Mouse (Mus musculus) spleen, adult 10 weeks (tissue): ENCODE measurements around the gene Gm15127. TPM values are rescaled to one million over a fixed set of nuclear protein-coding genes. Genes with fewer than 3 reads are reported as not detected.

ENCODE experiments used
- polyA plus RNA-seq: library from polyadenylated mRNA; stranded (reverse); fragments of 350-450 nt; fragmentation: Illumina TruSeq; extraction: RNeasy Lipid Tissue Mini Kit (QIAGEN cat#74804); gene quantifications from one replicate; pipeline ENCODE4 v1.2.3, GENCODE M21; 2015; ENCODE audit warnings: low replicate concordance; ENCODE audit not compliant: insufficient read depth

The Gm15127 gene
- not detected for polyA plus RNA-seq

GRCm38 (mm10) chrX:148663298-148663697 is at the start of gene Gm15127:
Gm15127 (plus strand) TSS chrX:148663598.

GRCm38 (mm10) chrX:148615053-148615452 is 48.3 kb upstream of the Gm15127 start, which contains the start of gene Gm8334:
Gm8334 (minus strand) TSS chrX:148615153.

Other genes with a start within 250 kb of the Gm15127 start
- not detected for gene Gm15114, start 174.6 kb upstream of the Gm15127 start, polyA plus RNA-seq
- not detected for gene Gm8334, start 48.4 kb upstream of the Gm15127 start, polyA plus RNA-seq
- not detected for gene Luzp4, start 194.0 kb downstream of the Gm15127 start, polyA plus RNA-seq